Mouse (Mus musculus) heart, postnatal 10 days (tissue): Measurements from ENCODE around the gene Chac1. TPM values are rescaled to one million over a fixed set of nuclear protein-coding genes. Genes with fewer than 3 reads are reported as not detected.

Experiments
- DNase-seq, 2 experiments: peaks; one replicate each; pipeline ENCODE4 v3.0.0; 2021
- intact Hi-C: fragments of 180-260 bp; cut with DNase I; formaldehyde crosslinking; loops from one replicate; pipeline ENCODE4 v1.15.1; 2025
- total RNA-seq, 2 experiments: library from RNA; stranded (reverse); gene quantifications; 2 replicates each; pipeline ENCODE4 v1.2.3; 2021

The Chac1 gene
- total RNA-seq, 2 experiments from 2014 or later: 3.5 to 7.5 TPM

DNA sequence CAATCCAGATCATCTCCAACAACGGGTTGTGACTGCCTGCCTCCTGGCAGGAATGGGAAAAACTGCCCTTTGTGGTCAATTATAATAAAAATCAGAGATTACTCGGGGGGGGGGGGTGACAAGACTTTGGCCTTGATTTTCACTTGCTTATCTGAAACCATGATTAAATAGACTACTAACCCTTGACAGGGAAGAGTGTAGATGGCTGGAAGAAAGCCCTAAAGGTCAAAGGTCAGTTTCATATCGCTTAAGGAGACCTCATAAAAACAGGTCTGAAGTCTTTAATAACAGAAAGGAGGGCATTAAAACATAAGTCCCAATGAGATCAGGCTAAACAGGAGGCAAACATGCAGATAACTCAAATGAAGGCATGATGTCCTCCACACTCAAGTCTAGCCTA, 16.3 kb downstream of the Chac1 start:
- intact Hi-C loops: no loop called here

DNA sequence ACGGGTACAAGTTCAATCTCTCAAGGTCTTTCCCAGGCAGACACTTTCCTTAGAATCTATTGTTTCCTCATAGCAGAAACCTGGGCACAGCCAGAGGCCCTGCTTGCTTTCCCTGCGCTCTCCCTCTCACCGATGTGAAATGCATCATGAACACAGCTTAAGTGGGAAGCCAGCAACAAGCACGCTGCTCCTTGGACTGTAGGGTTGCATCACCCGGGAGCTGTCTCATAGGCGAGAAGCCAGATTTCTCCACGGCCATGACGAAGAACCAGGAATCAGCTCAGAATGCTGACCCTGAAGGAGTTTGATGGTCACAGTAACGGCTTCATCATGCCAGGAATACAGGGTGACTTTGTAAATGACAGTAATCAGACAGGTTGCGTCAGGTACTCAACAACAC, 19.1 kb downstream of the Chac1 start:
- no peak for DNase-seq
- intact Hi-C loops: no loop called here

More for the DNA sequence above, 16.3 kb downstream of the Chac1 start:
- no peak for DNase-seq

DNA sequence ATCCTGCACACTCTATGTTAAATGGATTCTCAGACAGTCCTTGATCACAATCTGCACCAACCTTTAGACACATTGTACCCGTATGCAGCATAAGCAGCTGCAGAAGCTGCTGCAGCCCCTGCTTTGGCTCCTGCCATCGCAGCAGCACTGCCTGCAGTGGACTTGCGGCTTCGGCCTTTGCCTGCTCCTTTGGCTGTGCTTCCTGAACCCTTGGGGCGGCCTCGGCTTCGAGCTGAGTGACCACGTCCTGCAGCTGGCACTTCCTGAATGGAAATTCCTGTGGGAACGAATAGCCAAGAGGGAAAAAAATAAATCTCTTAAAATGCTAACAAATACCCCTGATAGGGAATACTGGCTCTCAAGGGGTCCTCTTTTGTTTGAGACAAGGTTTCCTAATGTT, 26.3 kb downstream of the Chac1 start:
- no peak for DNase-seq
- intact Hi-C loops: loop anchor here (5.0 kb wide), 1 partner anchor 35 kb away; no protein-coding TSS in a partner anchor

DNA sequence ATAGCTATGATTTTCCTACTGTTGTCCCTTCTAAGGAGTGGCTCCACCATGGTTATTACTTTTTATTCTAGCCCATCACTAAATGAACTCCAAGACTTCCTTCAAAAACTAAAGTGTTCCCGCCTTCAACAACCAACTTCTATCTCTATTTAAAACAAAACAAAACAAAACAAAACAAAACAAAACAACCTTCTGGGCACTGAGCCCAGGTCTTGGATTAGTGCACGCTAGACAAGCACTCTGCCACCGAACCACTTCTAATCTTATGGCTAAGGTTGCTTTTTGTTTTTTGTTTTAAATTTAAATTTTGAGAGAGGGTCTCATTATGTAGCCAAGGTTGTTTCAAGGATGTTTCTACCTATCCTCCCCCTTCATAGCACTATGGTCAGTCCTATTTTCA, 26.8 kb downstream of the Chac1 start:
- intact Hi-C loops: loop anchor here (5.0 kb wide), 1 partner anchor 36 kb away; no protein-coding TSS in a partner anchor
- DNase-seq: no peak

DNA sequence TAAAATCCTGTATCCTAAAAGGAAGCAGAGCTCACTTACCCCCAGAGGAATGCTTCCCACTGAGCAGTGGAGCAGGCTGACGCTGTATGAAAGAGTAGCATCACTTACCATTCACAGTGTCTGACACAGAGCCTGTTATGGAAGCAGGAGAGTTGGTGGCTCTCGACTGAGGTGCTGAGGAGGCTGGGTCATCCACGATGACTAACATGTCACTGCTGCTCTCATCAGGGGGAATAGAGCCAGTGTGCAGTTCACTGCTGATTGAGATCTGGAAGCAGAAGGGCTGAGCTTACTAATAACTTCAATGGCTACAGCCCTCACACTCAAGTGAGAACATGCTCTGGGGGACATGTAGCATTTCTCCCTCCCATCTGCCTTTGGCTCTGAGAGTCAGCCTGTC, 28.4 kb downstream of the Chac1 start:
- no peak for DNase-seq
- intact Hi-C loops: loop anchor here (5.0 kb wide), 1 partner anchor 37 kb away; no protein-coding TSS in a partner anchor

DNA sequence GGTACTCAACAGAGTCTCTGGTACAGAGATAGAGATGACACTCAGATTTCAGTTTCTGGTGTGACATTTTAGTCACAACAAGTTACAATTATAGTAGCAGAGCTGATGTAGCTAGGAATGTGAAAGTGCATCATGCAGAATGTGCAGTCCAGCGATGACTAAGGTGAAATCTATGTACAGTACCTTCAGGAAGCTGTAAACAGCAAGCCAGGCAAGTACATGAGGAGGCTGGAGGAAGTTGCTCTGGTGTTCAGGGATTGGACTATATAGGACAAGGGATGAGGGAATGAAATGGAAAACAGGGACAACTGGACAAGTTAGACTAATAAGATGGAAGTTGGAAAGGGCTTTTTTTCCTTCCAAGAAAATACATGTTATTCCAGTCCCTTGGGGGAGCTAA, 37.2 kb downstream of the Chac1 start:
- intact Hi-C loops: no loop called here
- no peak for DNase-seq

DNA sequence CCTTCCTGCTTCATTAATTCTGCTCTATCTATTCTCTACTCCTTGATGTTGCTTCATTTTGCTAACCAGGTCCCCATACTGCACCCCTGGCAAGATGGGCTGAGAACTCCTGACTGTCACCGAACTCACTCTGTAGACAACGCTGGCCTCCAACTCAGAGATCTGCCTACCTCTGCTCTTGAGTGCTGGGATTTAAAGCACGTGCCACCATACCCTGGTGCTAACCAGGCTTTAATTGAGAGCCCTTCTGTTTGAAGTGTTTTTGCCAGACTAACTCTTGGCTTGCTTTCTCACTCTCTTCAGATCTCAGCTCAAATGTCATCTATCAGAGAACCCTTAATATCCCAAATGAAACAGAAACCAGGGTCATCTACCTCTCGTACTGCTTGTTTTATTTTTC, 39.0 kb downstream of the Chac1 start:
- intact Hi-C loops: no loop called here
- DNase-seq: no peak

DNA sequence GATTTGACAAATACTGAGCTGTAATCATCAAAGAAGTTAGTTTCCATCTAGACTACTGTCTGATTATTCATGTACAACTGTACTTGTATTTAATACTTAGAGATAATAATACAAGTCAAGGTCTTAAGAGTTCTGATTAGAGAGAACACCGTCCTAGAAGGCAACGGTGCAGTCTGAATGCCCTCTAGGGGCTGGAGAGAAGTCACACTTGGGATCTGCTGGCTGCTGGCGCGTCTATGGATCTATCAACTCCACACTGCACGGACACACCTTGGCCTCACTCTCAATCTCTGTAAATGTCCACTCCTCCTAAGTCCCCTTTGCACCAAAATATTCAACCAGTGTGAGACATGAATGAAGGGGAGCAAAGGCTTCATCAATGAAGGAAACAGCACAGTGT, 47.2 kb downstream of the Chac1 start:
- intact Hi-C loops: no loop called here
- no peak for DNase-seq

DNA sequence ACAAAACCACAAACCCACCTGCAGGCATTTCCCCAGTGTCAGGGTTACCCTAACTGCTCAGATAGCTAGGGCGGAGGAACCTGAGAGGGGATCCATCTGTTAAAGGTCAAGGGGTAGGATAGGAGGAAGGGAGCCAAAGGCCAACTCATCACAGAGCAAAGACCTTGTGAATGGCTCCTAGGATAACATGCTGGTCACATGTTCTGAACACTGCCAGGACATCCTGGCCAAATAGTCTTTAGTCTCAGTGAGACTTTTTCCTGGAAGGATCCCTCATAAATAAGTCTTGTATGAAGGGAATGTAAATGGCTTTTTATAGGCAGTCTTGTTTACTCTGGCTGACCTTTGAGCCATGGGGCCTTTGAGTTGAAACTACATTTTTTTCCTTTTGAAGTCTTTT, 47.6 kb downstream of the Chac1 start:
- DNase-seq: no peak
- intact Hi-C loops: no loop called here

DNA sequence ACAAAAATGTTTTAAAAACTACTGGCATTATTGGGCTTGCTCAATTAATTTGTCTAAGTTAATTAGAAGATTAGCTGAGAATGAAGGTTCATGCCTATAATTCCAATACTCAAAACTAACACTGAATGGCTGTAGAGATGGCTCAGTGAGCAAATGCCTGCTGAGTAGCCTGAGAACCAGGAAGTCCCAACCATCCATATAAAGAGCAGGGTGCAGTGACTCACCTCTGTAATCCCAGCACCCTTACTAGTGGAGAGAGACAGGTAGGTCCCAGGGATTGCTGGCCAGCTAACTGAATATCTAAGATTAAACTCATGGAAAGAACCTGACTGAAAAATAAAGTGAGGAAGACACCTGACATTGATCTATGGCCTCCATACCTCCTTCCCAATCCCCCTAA, 48.3 kb downstream of the Chac1 start:
- intact Hi-C loops: no loop called here
- no peak for DNase-seq

Other genes with a start within 250 kb of the Chac1 start
- gene Rad51, start 238.4 kb upstream of the Chac1 start, total RNA-seq: 1 to 10 TPM; 4.7 to 6.6 TPM
- 10 to 100 TPM; 18.8 to 19.2 TPM for gene Rmdn3, start 194.2 kb upstream of the Chac1 start, total RNA-seq
- gene Gchfr, start 183.5 kb upstream of the Chac1 start, total RNA-seq: 1 to 10 TPM; 1.3 to 2.9 TPM
- not detected for gene Gm14137, start 176.7 kb upstream of the Chac1 start, total RNA-seq
- gene Zfyve19, start 142.6 kb upstream of the Chac1 start, total RNA-seq: 10 to 100 TPM; 21.6 TPM
- 10 to 100 TPM; 12.0 to 13.3 TPM for gene Dnajc17, start 142.4 kb upstream of the Chac1 start, total RNA-seq
- gene Ppp1r14d, start 121.3 kb upstream of the Chac1 start, total RNA-seq: not detected
- gene Spint1, start 113.9 kb upstream of the Chac1 start, total RNA-seq: not detected
- not detected for gene Rhov, start 80.0 kb upstream of the Chac1 start, total RNA-seq
- 10 to 100 TPM; 13.4 to 13.7 TPM for gene Vps18, start 62.5 kb upstream of the Chac1 start, total RNA-seq
- 10 to 100 TPM; 23.8 to 27.9 TPM for gene Dll4, start 25.4 kb upstream of the Chac1 start, total RNA-seq
- 10 to 100 TPM; 13.7 to 14.7 TPM for gene Ino80, start 126.5 kb downstream of the Chac1 start, total RNA-seq
- gene Exd1, start 196.4 kb downstream of the Chac1 start, total RNA-seq: under 1 TPM; 0.07 to 0.37 TPM
- gene Chp1, start 196.5 kb downstream of the Chac1 start, total RNA-seq: 100 to 1,000 TPM in 1 of 2 experiments, 10 to 100 TPM in 1; 97.5 to 100 TPM